Mouse (Mus musculus): ENCODE measurements at regions not wholly inside any gene's neighbourhood (a gene's known extent, or its start where the extent isn't known, plus 50 kb on each side); places are given as distances from the start of the nearest gene placed in this dataset.

- H3K36me3 ChIP-seq (ENCODE audit: control insufficient read depth, insufficient read depth, low read length), result no peaks in the 10 kb centered on the region
- no peaks in the 10 kb centered on the region for H3K27me3 ChIP-seq (ENCODE audit: control insufficient read depth, insufficient read depth, low read length)
- 79% methylated on average over 5 of the region's 5 CpGs for WGBS
- H3K9ac ChIP-seq (replicated peaks; ENCODE audit: low read depth, low read length), result no peak overlapping the region
- no peak overlapping the region for H3K4me2 ChIP-seq (ENCODE audit: low read depth, low read length)
- H3K9me3 ChIP-seq (ENCODE audit: control insufficient read depth, low read length), result no peaks in the 10 kb centered on the region
- H3K4me3 ChIP-seq (ENCODE audit: low read depth, low read length), result no peak overlapping the region
- no peaks in the 10 kb centered on the region for H3K4me1 ChIP-seq (ENCODE audit: control insufficient read depth, insufficient read depth, low read length)
- H3K27ac ChIP-seq (ENCODE audit: low read depth, low read length), result no peak overlapping the region
- ATAC-seq (ENCODE audit: low read depth), result no peak
These were observed 252.1 kb downstream of the Lipi start for GRCm38 (mm10) chr16:75333750-75334149.

GRCm38 (mm10) chr16:75332853-75333252 lies 253.0 kb downstream of the Lipi start:
- H3K27me3 ChIP-seq (ENCODE audit: control insufficient read depth, insufficient read depth, low read length), result no peaks in the 10 kb centered on the region
- H3K9me3 ChIP-seq (ENCODE audit: control insufficient read depth, low read length), result no peaks in the 10 kb centered on the region
- ATAC-seq (ENCODE audit: low read depth), result no peak
- H3K4me2 ChIP-seq (ENCODE audit: low read depth, low read length), result no peak overlapping the region
- no peak overlapping the region for H3K4me3 ChIP-seq (ENCODE audit: low read depth, low read length)
- no peak overlapping the region for H3K27ac ChIP-seq (ENCODE audit: low read depth, low read length)
- H3K9ac ChIP-seq (replicated peaks; ENCODE audit: low read depth, low read length), result no peak overlapping the region
- H3K4me1 ChIP-seq (ENCODE audit: control insufficient read depth, insufficient read depth, low read length), result no peaks in the 10 kb centered on the region
- no peaks in the 10 kb centered on the region for H3K36me3 ChIP-seq (ENCODE audit: control insufficient read depth, insufficient read depth, low read length)
- WGBS, result 82% methylated on average over 4 of the region's 4 CpGs

GRCm38 (mm10) chr16:75325296-75325695 lies 260.6 kb downstream of the Lipi start:
- Histone ChIP-seq H3K9me3 (ENCODE audit: control insufficient read depth, low read length) (no peaks in the 10 kb centered on the region), H3K9ac (replicated peaks; ENCODE audit: low read depth, low read length) (no peak overlapping the region), H3K4me3 (ENCODE audit: low read depth, low read length) (no peak overlapping the region), H3K27ac (ENCODE audit: low read depth, low read length) (no peak overlapping the region), H3K4me1 (ENCODE audit: control insufficient read depth, insufficient read depth, low read length) (no peaks in the 10 kb centered on the region), H3K4me2 (ENCODE audit: low read depth, low read length) (no peak overlapping the region), H3K27me3 (ENCODE audit: control insufficient read depth, insufficient read depth, low read length) (no peaks in the 10 kb centered on the region), H3K36me3 (ENCODE audit: control insufficient read depth, insufficient read depth, low read length) (no peaks in the 10 kb centered on the region)
- ATAC-seq (ENCODE audit: low read depth), result peak; percentile 70
- WGBS, result 79% methylated on average over 1 of the region's 1 CpGs

- no peaks in the 10 kb centered on the region for H3K4me1 ChIP-seq (ENCODE audit: control insufficient read depth, insufficient read depth, low read length)
- ATAC-seq (ENCODE audit: low read depth), result no peak
- H3K36me3 ChIP-seq (ENCODE audit: control insufficient read depth, insufficient read depth, low read length), result no peaks in the 10 kb centered on the region
- H3K9me3 ChIP-seq (ENCODE audit: control insufficient read depth, low read length), result no peaks in the 10 kb centered on the region
- no peaks in the 10 kb centered on the region for H3K27me3 ChIP-seq (ENCODE audit: control insufficient read depth, insufficient read depth, low read length)
- H3K4me3 ChIP-seq (ENCODE audit: low read depth, low read length), result no peak overlapping the region
- no peak overlapping the region for H3K9ac ChIP-seq (replicated peaks; ENCODE audit: low read depth, low read length)
- H3K4me2 ChIP-seq (ENCODE audit: low read depth, low read length), result no peak overlapping the region
- no peak overlapping the region for H3K27ac ChIP-seq (ENCODE audit: low read depth, low read length)
- 80% methylated on average over 4 of the region's 4 CpGs for WGBS
These were observed 281.1 kb downstream of the Lipi start for GRCm38 (mm10) chr16:75304743-75305142.

GRCm38 (mm10) chr16:75297416-75297815 lies 288.4 kb downstream of the Lipi start:
- no peak overlapping the region for H3K4me3 ChIP-seq (ENCODE audit: low read depth, low read length)
- no peaks in the 10 kb centered on the region for H3K36me3 ChIP-seq (ENCODE audit: control insufficient read depth, insufficient read depth, low read length)
- H3K4me1 ChIP-seq (ENCODE audit: control insufficient read depth, insufficient read depth, low read length), result no peaks in the 10 kb centered on the region
- no peaks in the 10 kb centered on the region for H3K9me3 ChIP-seq (ENCODE audit: control insufficient read depth, low read length)
- no peaks in the 10 kb centered on the region for H3K27me3 ChIP-seq (ENCODE audit: control insufficient read depth, insufficient read depth, low read length)
- H3K27ac ChIP-seq (ENCODE audit: low read depth, low read length), result no peak overlapping the region
- H3K9ac ChIP-seq (replicated peaks; ENCODE audit: low read depth, low read length), result no peak overlapping the region
- WGBS, result 93% methylated on average over 3 of the region's 3 CpGs
- ATAC-seq (ENCODE audit: low read depth), result no peak
- H3K4me2 ChIP-seq (ENCODE audit: low read depth, low read length), result no peak overlapping the region

- Histone ChIP-seq H3K4me1 (ENCODE audit: control insufficient read depth, insufficient read depth, low read length) (no peaks in the 10 kb centered on the region), H3K4me2 (ENCODE audit: low read depth, low read length) (no peak overlapping the region), H3K4me3 (ENCODE audit: low read depth, low read length) (no peak overlapping the region), H3K9me3 (ENCODE audit: control insufficient read depth, low read length) (no peaks in the 10 kb centered on the region), H3K27me3 (ENCODE audit: control insufficient read depth, insufficient read depth, low read length) (no peaks in the 10 kb centered on the region), H3K27ac (ENCODE audit: low read depth, low read length) (no peak overlapping the region), H3K9ac (replicated peaks; ENCODE audit: low read depth, low read length) (no peak overlapping the region), H3K36me3 (ENCODE audit: control insufficient read depth, insufficient read depth, low read length) (no peaks in the 10 kb centered on the region)
- ATAC-seq (ENCODE audit: low read depth), result no peak
- WGBS, result 53% methylated on average over 9 of the region's 9 CpGs
These were observed 293.0 kb downstream of the Lipi start for GRCm38 (mm10) chr16:75292736-75293428.

- no peaks in the 10 kb centered on the region for H3K9me3 ChIP-seq (ENCODE audit: control insufficient read depth, low read length)
- H3K4me3 ChIP-seq (ENCODE audit: low read depth, low read length), result no peak overlapping the region
- 50% methylated on average over 4 of the region's 4 CpGs for WGBS
- no peak overlapping the region for H3K27ac ChIP-seq (ENCODE audit: low read depth, low read length)
- no peaks in the 10 kb centered on the region for H3K27me3 ChIP-seq (ENCODE audit: control insufficient read depth, insufficient read depth, low read length)
- no peak for ATAC-seq (ENCODE audit: low read depth)
- H3K4me1 ChIP-seq (ENCODE audit: control insufficient read depth, insufficient read depth, low read length), result no peaks in the 10 kb centered on the region
- no peak overlapping the region for H3K4me2 ChIP-seq (ENCODE audit: low read depth, low read length)
- no peak overlapping the region for H3K9ac ChIP-seq (replicated peaks; ENCODE audit: low read depth, low read length)
- H3K36me3 ChIP-seq (ENCODE audit: control insufficient read depth, insufficient read depth, low read length), result no peaks in the 10 kb centered on the region
These were observed 294.7 kb downstream of the Lipi start for GRCm38 (mm10) chr16:75291194-75291593.

GRCm38 (mm10) chr16:75287150-75287549 lies 298.7 kb downstream of the Lipi start:
- Histone ChIP-seq H3K9ac (replicated peaks; ENCODE audit: low read depth, low read length) (no peak overlapping the region), H3K4me2 (ENCODE audit: low read depth, low read length) (no peak overlapping the region), H3K27me3 (ENCODE audit: control insufficient read depth, insufficient read depth, low read length) (no peaks in the 10 kb centered on the region), H3K27ac (ENCODE audit: low read depth, low read length) (no peak overlapping the region), H3K9me3 (ENCODE audit: control insufficient read depth, low read length) (no peaks in the 10 kb centered on the region), H3K4me3 (ENCODE audit: low read depth, low read length) (no peak overlapping the region), H3K4me1 (ENCODE audit: control insufficient read depth, insufficient read depth, low read length) (no peaks in the 10 kb centered on the region), H3K36me3 (ENCODE audit: control insufficient read depth, insufficient read depth, low read length) (no peaks in the 10 kb centered on the region)
- no peak for ATAC-seq (ENCODE audit: low read depth)
- 82% methylated on average over 1 of the region's 1 CpGs for WGBS

- no peak overlapping the region for H3K9ac ChIP-seq (replicated peaks; ENCODE audit: low read depth, low read length)
- H3K27ac ChIP-seq (ENCODE audit: low read depth, low read length), result no peak overlapping the region
- no peak overlapping the region for H3K4me2 ChIP-seq (ENCODE audit: low read depth, low read length)
- WGBS, result 82% methylated on average over 2 of the region's 2 CpGs
- H3K36me3 ChIP-seq (ENCODE audit: control insufficient read depth, insufficient read depth, low read length), result no peaks in the 10 kb centered on the region
- ATAC-seq (ENCODE audit: low read depth), result no peak
- H3K27me3 ChIP-seq (ENCODE audit: control insufficient read depth, insufficient read depth, low read length), result no peaks in the 10 kb centered on the region
- H3K9me3 ChIP-seq (ENCODE audit: control insufficient read depth, low read length), result no peaks in the 10 kb centered on the region
- H3K4me3 ChIP-seq (ENCODE audit: low read depth, low read length), result no peak overlapping the region
- H3K4me1 ChIP-seq (ENCODE audit: control insufficient read depth, insufficient read depth, low read length), result no peaks in the 10 kb centered on the region
These were observed 300.1 kb downstream of the Lipi start for GRCm38 (mm10) chr16:75285811-75286210.
